Mouse (Mus musculus) thymus, adult 2 months (tissue): ENCODE data around the gene Cfi. TPM values are rescaled to one million over a fixed set of nuclear protein-coding genes. Genes with fewer than 3 reads are reported as not detected.

ENCODE experiments used
- DNase-seq: peaks from one replicate; pipeline ENCODE4 v3.0.0; 2021
- H3K27ac ChIP-seq: fragments of 200-500 bp; 2 replicates; pipeline ENCODE4 v1.5.1; 2012; ENCODE audit warnings: low read length, control low read depth; ENCODE audit not compliant: control insufficient read depth, insufficient read depth
- H3K27me3 ChIP-seq: fragments of 200-500 bp; 2 replicates; pipeline ENCODE4 v1.6.1; 2012; ENCODE audit warnings: mild to moderate bottlenecking, low read length, moderate library complexity, mixed read lengths; ENCODE audit not compliant: control insufficient read depth, insufficient read depth
- H3K36me3 ChIP-seq: fragments of 200-500 bp; 2 replicates; pipeline ENCODE4 v1.6.1; 2012; ENCODE audit warnings: mild to moderate bottlenecking, low read length, moderate library complexity; ENCODE audit not compliant: control insufficient read depth, insufficient read depth
- H3K4me1 ChIP-seq: fragments of 200-500 bp; replicated peaks from 2 replicates; pipeline ENCODE4 v1.6.1; 2012; ENCODE audit warnings: low read length; ENCODE audit not compliant: control insufficient read depth, insufficient read depth
- H3K4me3 ChIP-seq: fragments of 200-500 bp; 2 replicates; pipeline ENCODE4 v1.5.1; 2012; ENCODE audit warnings: mild to moderate bottlenecking, low read length, control low read depth, moderate library complexity; ENCODE audit not compliant: control insufficient read depth, insufficient read depth
- CTCF ChIP-seq: fragments of 200-500 bp; IDR thresholded peaks from 2 replicates; pipeline ENCODE4 v1.5.1; 2012; ENCODE audit warnings: mild to moderate bottlenecking, control low read depth, low read length, moderate library complexity, borderline replicate concordance; ENCODE audit not compliant: control insufficient read depth, poor library complexity, insufficient read depth; ENCODE audit errors: extremely low read depth
- POLR2A ChIP-seq: fragments of 200-500 bp; IDR thresholded peaks from 2 replicates; pipeline ENCODE4 v1.6.1; 2012; ENCODE audit warnings: mild to moderate bottlenecking, low read length, control low read depth, moderate library complexity; ENCODE audit not compliant: control insufficient read depth, poor library complexity, insufficient read depth; ENCODE audit errors: extremely low read depth
- WGBS: fragments of 180-500 bp; shearing (Covaris S2); methylation state at CpG from one replicate; pipeline ENCODE4 v1.1.7; 2018; 5-methylcytosine and 5-hydroxymethylcytosine counted together
- polyA plus RNA-seq: library from polyadenylated mRNA; depleted of rRNA; stranded (reverse); fragments of >200 nt; gene quantifications from 2 replicates; pipeline ENCODE4 v1.2.3, GENCODE M21; 2012

Gene Cfi
- polyA plus RNA-seq, 1 experiment: 0.22 TPM

- TF ChIP-seq CTCF (no peak), POLR2A (no peak)
- DNase-seq: peak; percentile 37
- peaks cover 26% of the 10 kb centered on the region for H3K4me1 ChIP-seq
- H3K4me3 ChIP-seq: no peak overlapping the region
- no peaks in the 10 kb centered on the region for H3K27me3 ChIP-seq
- H3K36me3 ChIP-seq: no peaks in the 10 kb centered on the region
- WGBS: 48% methylated on average over 8 of the region's 8 CpGs
- peak overlapping the region; percentile 84 for H3K27ac ChIP-seq
Measured at GRCm38 (mm10) chr3:129880925-129881593, 45.4 kb downstream of the Cfi start.

GRCm38 (mm10) chr3:129885577-129885976 is 49.9 kb downstream of the Cfi start:
- WGBS: 96% methylated on average over 9 of the region's 9 CpGs
- TF ChIP-seq CTCF (no peak), POLR2A (no peak)

GRCm38 (mm10) chr3:129886430-129886829 is 50.7 kb downstream of the Cfi start:
- no peak overlapping the region for H3K27ac ChIP-seq
- no peak for DNase-seq
- H3K36me3 ChIP-seq: peaks cover 13% of the 10 kb centered on the region
- H3K4me1 ChIP-seq: peaks cover 13% of the 10 kb centered on the region
- TF ChIP-seq CTCF (no peak), POLR2A (no peak)
- no peaks in the 10 kb centered on the region for H3K27me3 ChIP-seq
- H3K4me3 ChIP-seq: no peak overlapping the region
- WGBS: 91% methylated on average over 5 of the region's 5 CpGs

More at GRCm38 (mm10) chr3:129885577-129885976, 49.9 kb downstream of the Cfi start:
- no peak overlapping the region for H3K27ac ChIP-seq
- peaks cover 6% of the 10 kb centered on the region; the same call in 1 of the 2 replicates for H3K36me3 ChIP-seq
- no peak overlapping the region for H3K4me3 ChIP-seq
- H3K27me3 ChIP-seq: no peaks in the 10 kb centered on the region
- no peak for DNase-seq
- H3K4me1 ChIP-seq: peaks cover 20% of the 10 kb centered on the region

GRCm38 (mm10) chr3:129887779-129888517 is 52.3 kb downstream of the Cfi start:
- no peak for TF ChIP-seq POLR2A
- no peak for TF ChIP-seq CTCF
- 96% methylated on average over 13 of the region's 13 CpGs for WGBS

DNA sequence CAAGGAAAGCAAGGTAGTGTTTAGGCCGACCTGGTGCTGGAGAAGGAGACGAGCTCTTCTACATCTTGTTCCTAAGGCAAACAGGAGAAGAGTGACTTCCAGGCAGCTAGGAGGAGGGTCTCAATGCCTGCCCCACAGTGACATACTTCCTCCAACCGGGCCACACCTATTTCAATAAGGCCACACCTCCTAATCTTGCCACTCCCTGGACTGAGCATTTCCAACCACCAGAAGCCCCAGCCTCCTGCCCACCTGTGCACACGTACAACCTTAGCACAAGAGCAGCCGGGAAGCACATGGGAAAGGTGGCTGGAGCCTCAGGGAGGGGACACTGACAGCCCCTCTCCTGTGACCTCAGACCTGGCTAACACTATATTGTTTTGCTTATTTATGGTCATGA is 56.3 kb downstream of the Cfi start:
- Histone ChIP-seq H3K4me1 (no peaks in the 10 kb centered on the region), H3K27ac (no peak overlapping the region), H3K27me3 (no peaks in the 10 kb centered on the region), H3K4me3 (no peak overlapping the region), H3K36me3 (peaks cover 29% of the 10 kb centered on the region)
- DNase-seq: no peak
- no peak for TF ChIP-seq CTCF
- no peak for TF ChIP-seq POLR2A
- 93% methylated on average over 5 of the region's 5 CpGs for WGBS

More at GRCm38 (mm10) chr3:129887779-129888517, 52.3 kb downstream of the Cfi start:
- Histone ChIP-seq H3K4me1 (peaks cover 2% of the 10 kb centered on the region), H3K27ac (no peak overlapping the region), H3K27me3 (no peaks in the 10 kb centered on the region), H3K36me3 (peaks cover 21% of the 10 kb centered on the region), H3K4me3 (no peak overlapping the region)
- DNase-seq: no peak

DNA sequence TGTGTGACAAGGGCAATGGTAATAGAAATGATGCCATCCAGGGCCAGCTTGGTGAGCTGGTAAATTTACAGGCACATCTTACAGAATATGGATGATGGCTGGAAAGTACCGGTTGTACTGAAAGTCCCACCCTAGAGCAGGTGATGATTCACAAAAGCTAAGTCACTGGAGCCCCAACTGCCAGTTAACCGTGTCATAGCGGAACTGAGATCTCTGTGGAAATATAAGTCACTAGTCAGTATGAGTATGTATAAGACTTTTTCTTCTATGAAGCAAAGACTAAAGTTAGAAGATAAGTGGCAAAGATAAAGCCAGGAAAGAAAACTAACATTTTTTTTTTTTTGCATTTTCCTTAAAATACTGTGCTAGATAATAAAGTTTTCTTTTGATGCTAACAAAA is 57.5 kb downstream of the Cfi start:
- H3K27me3 ChIP-seq: no peaks in the 10 kb centered on the region
- DNase-seq: no peak
- no peak overlapping the region for H3K27ac ChIP-seq
- H3K36me3 ChIP-seq: peaks cover 29% of the 10 kb centered on the region
- TF ChIP-seq POLR2A: no peak
- TF ChIP-seq CTCF: no peak
- H3K4me1 ChIP-seq: no peaks in the 10 kb centered on the region
- WGBS: 98% methylated on average over 3 of the region's 3 CpGs
- H3K4me3 ChIP-seq: no peak overlapping the region
